Mouse (Mus musculus) bone marrow macrophage, adult 2 months (primary cell): ENCODE data around the gene Saysd1.

ENCODE experiments used
- CTCF ChIP-seq: IDR thresholded peaks from 2 replicates; pipeline ENCODE4 v1.5.1; 2012; ENCODE audit warnings: low read depth, mild to moderate bottlenecking, low read length, moderate library complexity
- POLR2A ChIP-seq: IDR thresholded peaks from 2 replicates; pipeline ENCODE4 v1.6.1; 2012; ENCODE audit warnings: mild to moderate bottlenecking, low read depth, low read length, borderline replicate concordance

DNA sequence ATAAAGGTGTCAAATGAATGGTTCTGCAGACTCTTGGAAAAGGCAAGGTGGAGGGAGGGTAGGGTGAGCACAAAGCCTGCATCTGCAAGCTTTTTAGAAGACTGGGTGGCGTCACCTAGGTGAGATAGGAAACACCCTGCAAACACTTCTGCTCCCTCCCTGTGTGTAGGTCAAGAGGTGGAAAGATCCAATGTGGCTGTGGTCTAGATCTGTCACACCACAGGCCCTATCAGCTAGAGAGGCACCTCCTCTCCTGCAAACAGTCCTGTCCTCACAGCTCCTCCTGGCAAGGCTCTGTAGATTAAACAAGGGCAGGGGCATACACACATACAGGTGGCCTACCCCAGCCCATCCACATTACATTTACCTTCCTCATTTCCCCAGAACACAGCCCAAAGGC, 30.1 kb upstream of the Saysd1 start:
- TF ChIP-seq CTCF (no peak), POLR2A (no peak)
